Mouse (Mus musculus) embryo, embryonic 10.5 days (tissue): Measurements from ENCODE around the gene Cops8.
A peak's percentile ranks its signal among the peaks of the same experiment; 100 is the strongest.

Experiments used
- DNase-seq: peaks from one replicate; pipeline ENCODE4 v3.0.0-alpha.2; 2015; ENCODE audit warnings: low spot score

The Cops8 gene

DNA sequence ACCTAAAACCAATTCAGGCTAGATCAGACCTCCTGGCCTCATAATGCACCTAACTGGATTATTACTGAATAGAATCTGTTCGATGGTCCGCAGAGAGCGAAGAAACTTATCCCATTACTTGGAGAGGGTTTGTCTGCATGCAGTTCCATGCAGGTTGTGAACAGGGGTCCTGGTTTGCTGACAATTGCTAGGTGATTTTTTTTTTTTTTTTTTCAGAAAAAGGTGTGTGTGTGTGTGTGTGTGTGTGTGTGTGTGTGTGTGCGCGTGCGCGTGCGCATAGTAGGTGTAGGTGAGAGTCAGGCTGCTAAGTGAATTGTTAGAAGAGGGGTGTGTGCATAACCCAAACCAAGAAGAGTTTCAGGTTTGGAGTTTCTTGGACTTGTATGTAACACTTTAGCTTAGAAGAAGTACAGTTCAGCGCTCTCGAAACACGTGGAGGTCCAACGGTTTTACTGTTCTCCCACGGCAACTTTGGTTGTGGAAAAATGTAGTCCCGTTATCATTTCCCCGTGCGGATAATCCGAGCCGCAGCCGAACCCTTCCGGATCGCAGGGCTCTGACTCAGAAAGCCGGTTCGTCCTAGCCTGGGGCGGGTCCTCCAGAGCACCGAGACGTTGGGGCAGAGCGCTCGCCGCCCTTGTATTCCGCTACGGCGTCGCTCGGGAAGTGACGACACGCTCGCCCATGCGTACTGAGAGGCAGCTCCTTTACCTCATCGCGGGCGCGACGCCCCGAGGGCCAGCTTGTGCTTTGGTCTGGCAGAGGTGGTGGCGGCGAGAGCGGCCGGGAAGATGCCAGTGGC lies at the start of gene Cops8:
Gene Cops8, plus strand, starts transcription at position 223 of the 802 bp plus-strand sequence.
- peak; percentile 98 for DNase-seq

DNA sequence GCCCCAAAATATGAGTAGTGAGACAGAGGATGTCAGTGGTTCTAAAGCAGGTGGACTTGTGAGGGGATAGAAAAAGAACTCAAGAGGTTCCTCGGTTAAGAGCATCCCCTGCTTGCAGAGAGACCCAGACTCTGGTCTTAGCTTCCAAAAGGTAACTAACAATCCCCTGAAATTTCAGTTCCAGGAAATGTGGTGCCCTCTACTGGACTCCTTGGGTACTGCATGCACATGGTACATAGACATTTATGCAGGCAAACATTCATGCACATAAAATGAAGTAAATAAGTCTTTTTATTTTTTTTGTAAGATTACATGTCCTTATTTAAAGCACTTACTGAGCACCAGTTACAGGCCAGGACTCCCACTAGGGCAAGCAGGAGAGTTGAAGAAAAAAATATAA lies 45.6 kb upstream of the Cops8 start:
- DNase-seq = no peak

DNA sequence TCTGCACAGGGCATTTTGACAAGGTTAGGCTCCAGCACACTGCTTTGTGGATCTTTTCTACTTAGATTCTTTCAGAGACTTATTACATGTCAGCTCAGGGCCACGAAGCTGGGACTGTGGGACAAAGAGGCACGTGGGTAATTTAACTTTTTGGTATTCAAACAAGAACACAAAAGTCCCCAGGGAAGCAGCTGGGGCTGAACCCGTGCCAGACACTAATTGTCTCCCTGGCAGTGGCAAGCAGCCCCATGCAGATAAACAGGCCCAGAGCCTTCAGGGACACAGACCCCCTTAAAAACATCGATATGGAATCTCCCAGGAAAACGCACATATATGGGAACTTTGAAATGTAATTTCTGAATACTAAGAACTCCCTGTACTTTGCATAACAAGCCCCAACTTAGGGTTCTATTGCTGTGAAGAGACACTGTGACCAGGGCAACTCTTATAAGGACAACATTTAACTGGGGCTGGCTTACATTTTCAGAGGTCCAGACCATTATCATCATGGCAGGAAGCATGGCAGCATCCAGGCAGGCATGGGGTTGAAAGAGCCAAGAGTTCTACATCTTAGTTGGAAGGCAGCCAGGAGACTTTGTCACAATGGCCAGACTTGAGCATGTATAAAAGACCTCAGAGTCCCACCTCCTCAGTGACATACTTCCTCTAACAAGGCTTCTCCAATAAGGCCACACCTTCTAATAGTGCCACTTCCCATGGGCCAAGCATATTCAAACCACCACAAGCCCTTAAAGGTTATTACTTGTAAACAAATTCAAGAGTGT lies 41.6 kb upstream of the Cops8 start:
- no peak for DNase-seq

DNA sequence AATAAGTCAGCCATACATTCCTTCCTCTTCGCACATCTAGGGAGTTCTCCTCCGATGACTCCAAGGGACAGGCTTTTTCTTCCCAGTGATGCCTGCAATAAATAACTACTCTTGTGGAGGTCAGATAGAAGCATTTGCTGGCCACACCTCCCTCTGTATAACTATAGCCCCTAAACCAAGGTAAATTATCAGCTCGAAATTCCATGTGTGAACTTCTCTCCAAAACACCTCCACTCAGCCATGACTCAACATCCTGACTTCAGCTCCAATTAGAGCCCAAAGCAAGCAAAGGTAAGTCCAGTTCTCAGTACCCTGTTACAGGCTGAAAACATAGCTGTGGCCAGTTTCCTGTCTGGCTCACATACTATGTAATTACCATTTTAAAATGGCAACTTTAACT lies 38.8 kb upstream of the Cops8 start:
- no peak for DNase-seq

DNA sequence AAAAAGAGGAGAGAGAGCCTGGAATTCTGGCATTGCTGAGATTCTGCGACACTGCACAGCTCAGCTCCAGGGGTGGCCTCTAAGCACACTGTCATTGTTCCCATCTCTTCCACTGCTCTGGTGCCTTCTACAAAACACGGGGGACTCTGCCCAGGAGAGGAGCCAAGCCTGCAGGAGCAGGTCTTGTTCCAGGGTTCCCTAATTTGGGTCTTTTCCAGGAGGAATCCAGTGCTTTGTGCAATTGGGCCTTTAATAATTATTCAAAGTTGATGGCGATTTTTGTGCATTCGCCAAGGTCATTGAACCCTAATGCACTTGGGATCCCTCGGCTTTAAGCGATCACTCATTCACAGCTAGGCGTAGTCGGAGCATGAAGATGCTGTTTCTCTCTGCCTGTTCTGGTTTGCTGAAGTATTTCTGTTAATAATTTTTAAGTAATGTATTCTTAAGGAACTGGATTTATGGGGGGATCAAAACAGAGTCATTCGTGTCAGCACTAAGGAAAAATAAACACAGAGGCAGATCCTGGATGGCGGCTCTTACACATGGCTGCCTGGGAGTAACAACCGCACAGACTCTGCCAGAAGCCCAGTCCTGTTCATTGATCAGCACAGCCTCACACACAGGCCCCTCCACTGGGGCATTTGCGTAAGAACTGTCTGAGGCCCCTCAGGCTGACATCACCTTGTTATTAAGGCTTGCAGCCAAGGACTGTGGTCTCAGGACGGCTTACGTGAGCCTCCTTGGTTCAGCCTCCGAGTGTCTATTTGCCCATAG lies 35.9 kb upstream of the Cops8 start:
- no peak for DNase-seq

DNA sequence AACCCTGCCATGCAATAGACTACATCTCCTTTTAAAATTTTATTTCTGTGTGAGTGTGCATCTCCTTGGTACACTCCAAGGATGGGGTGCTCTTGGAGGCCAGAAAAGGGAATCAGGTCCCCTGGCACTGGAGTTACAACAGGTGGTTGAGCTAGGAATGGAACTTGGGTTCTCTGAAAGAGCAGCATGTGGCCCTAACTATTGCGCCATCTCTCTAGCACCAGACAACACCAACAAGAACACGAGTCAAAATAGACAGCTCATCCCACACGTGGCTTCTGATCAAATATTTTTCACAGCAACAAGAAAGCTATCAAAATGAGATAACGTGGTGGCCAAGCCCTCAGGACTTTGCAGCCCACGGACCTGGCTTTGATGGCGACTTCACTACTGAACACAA lies 28.9 kb upstream of the Cops8 start:
- no peak for DNase-seq

DNA sequence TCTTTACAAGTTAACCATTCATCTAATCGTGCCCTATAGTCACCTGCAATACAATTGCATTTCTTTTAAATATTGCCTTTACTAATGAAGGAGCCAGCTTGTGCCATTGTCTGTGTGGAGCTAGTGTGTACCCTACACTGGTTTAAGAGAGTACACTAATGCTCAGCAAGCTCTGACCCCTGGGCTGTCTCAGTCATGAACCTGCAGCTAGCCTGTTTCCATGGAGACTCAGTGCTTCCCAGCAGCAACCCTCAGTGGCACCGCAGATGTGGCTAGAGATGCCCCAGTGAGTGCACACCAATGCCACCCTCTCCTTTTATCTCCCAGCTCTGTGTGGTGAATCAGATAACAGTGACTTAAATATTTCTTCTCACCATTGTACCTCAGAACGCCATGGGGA lies 27.9 kb upstream of the Cops8 start:
- no peak for DNase-seq

DNA sequence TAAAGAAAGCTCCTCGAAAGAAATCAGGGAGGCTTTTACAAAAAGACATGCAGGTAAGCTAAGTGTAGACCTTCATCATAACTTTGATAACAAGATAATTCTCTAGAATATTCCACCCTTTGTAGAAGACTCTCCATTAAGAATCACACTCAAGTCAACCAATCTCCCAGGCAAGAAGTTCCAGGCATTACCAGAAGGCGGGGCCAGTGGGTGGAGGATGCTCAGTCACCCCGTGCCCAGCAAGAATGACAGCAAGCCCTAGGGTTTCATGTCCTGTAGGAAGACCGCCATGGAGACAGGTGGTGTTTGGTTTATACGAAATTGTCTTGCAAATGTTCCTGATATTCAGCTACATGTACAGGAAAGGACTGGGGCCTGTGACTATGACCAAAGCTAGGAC lies 25.4 kb upstream of the Cops8 start:
- no peak for DNase-seq

DNA sequence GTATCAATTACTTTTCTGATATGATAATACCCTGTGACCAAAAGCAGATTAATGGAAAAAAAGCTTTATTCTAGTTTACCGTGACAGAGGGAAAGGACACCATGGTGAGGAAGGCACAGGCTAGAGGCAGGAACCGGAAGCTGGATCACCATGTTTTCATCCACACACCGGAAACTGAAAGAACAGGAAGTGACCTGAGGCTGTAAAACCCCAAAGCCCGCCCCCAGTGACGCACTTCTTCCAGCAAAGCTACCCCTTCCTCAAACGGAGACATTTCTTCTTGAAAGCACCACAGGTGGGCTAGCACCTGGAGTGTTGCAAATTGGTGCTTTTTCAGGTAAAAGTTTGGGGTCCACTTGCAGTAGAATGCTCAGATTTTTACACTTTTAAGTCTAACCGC lies 20.1 kb upstream of the Cops8 start:
- no peak for DNase-seq

DNA sequence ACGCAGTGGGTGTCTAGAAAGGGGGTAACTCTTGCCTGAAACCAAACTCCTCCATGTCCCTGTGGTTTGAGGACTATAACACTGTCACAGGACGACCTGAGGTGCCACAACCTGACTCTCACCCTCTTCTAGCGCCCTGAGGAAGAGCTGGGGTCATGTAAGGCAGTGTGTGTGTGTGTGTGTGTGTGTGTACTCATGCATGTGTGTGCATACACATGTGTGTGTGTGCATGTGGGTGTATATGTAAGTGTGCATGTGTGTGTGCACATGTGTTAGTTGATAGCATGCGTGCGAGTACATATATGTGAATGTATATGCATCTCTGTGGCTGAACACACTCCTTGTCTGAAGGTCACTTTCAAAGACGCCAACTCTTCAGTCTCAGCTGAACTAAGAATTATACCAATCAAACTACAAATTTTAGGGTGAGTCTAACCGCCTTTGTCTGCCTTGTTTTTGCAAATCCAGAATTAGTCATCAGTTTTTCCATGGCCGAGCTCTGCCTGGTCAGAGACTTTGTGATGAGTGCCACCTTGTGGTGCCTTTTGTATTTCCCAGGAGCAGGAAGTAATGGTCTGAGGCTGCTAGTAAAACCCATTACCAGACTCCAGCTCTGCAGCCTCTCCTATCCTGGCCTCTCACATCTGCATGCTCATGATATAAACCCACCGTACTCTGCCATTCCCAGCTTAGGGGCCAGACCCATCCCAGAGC lies 14.6 kb upstream of the Cops8 start:
- peak; percentile 91 for DNase-seq

DNA sequence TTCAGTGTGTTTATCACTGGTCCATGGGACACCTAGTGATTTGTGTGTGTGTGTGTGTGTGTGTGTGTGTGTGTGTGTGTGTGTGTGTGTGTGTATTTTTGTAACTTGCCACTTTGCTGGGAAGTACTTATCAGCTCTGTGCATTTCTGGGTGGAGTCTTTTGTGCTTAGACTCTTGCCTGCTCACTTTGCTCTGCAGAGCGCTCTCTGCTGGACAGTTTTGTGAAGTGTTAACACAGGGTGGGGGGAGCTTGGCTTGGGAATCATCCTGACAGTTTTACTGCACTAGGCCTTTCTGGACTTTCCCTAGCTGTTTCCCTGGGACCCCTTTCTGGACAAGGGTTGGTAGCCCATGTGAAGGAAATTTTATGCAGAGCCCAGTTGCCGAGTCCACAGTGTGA lies 12.0 kb upstream of the Cops8 start:
- peak; percentile 89 for DNase-seq

DNA sequence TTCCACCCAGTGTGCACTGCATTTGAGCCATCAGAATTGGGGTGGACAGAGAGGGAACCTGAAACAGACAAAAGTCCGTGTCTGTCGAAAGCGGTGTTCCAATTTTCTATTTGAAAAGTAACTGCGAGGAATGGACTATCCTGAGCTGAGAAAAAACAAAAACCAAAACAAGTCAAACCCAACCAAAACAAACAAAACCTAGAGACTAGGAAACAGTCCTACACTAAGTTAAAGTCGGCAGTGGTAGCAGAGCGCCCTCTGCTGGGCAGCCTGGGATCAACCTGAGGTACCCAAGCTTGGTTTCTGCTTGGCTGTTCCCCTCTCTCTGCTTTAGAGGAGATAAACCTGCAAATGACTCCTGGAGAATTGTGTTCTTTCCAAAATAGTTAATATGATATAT lies 10.0 kb upstream of the Cops8 start:
- DNase-seq = peak; percentile 88

DNA sequence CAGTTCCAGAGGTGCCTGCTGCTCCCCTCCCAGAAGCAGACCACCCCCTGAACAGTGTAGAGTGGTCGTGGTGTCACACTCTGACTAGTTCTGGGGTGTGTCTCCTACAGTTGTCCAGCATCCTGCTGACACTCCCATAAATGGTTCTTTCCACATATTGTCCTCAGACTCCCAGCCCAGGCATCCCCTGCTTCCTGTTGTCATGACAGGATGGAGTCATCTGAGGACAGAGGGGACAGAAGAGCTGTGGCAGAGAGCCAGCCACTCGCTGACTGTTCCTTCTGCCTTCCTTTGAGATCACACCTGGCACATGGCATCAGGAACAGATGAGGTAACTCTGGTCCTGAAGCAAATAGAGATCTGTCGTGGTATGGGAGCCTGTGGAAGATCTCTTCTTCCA lies 3.6 kb upstream of the Cops8 start:
- DNase-seq = no peak

DNA sequence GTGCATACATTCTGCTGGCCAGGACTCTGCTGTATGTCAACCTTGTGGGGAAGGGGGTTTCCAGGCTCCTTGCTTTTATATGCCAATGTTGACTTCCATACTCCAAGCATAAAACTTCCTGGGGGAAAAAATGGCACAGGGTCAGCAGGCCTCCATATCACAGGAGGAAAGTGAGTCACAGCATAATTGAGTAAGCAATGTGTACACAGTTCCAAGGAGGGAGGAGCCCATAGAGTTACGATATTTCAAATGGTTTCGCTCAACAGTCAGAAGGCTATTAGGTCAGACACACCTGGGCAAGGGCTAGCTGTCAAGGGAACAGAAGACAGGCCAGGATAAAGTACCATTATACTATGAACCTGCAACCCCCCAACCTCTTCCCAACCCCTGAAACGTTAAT lies 1.7 kb upstream of the Cops8 start:
- no peak for DNase-seq

DNA sequence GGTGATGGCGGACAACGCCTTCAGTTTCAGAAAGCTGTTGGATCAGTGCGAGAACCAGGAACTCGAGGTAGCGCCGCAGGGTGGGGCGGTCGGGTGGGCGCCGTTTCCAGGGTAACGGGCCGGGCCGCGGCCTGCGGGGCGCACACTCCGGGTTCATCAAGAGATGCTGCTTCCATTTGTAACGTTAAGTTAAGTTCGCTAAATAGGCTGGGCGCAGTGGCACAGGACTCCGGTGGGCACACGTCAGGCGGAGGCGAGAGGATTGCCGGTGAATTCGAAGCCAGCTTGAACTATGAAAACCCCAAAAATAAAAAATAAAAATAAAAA lies 743 bp downstream of the Cops8 start:
- no peak for DNase-seq

DNA sequence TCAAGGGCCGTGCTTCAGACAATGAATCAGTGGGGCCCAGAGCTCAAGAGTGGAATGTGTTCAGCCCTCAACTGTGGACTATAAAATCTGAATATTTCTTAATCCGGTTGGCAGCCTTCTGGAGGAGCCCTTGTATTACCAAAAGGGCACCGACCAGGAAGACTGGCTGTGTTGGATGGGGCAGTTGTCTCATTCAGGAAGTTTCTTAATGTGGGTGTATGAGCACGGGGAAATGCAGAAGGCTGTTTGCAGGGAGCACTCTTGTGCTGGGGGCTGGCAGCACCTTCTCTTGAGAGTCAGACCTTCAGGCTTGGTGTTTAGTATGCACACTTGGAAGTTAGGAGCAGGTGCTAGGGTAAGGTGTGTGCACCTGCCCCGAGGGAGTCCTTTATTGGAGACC lies 6.6 kb downstream of the Cops8 start:
- DNase-seq = no peak

DNA sequence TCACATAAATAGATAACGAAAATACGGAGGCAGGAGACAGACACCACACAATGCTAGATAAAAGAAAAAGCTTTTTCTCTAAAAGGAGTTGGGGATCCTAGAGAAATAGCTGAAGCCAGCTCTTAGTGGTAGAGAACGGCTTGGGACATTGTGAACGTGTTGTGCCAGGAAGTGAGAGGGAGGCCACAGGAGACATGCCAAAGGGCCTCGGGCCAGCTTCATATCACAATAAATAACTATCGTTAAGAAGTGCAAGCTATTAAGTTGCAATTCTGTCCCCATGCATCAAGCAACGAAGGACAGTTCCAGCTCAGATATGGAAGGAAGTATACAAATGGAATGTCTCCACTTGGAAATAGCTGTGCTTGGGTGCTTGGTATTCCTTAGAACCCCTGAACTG lies 14.5 kb downstream of the Cops8 start:
- DNase-seq = no peak

DNA sequence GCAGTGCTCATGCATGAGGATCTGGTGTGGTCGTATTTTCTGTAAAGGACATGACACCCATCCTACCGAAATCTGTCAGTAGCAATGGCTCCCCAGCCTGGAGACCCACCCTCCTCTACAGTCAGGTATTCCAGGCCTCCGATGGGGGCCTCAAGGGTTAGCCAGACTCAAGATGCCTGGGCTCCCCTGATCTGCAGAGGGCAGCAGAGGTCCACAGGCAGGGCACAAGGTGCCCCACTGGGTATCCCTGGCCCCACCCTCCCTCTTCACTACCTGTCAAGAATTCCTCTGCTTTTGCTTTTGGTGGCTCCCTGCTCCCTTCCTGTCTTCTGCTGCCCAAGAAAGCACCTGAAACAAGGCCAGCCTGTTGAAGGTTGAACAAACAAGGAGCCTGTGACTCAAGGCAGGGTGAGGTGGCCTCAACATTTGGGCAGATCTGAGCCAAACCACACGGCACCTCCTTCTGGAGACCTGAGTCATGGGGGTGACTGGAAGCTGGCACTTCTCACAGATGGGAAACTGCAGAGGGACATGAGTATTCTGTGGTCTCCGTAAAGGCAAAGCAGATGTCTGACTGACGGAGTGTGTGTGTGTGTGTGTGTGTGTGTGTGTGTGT lies 30.7 kb downstream of the Cops8 start:
- no peak for DNase-seq

DNA sequence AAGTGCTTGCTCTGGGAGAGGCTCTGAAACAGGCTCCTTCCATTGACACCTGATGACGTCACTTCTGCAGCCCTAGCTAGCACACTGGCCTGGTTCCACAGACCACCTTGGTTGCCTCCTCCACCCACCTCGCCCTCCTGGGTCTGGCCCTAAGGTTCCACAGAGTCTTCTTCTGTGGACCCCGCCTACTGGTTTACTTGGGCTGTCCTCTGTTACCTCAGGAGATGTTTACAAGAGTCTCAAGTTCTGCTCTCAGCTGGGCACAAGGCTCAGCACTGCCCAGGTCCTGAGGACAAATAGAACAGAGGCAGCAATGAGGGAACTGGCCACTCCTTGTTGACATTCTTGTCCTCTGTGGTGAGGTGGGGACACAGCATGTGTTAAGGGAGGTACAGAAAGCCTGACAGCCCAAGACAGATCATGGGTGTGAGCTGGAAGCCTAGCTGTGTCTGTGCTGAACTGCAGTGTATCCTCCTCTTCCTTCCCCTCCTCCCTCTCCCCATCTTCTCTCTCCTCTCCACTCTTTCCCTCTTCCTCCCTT lies 31.5 kb downstream of the Cops8 start:
- DNase-seq = no peak

DNA sequence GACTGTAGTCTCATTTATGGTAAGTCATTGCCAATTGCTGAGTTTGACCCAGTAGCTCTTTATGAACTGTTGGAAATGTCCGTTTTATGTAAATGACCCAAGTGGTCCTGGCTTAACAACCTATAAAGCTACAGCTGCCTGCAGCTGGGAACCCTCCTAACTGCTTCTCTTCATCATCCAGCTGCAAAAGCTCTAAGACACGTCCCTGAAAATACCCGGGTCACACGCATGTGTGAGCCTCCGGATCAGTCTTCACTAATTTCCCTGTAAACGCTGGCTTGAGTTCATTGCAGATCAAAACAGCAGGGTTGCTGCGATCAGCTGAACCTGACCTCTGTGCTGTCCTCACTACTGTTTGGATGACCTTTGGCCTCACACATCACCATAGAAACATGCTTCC lies 35.6 kb downstream of the Cops8 start:
- DNase-seq = no peak

DNA sequence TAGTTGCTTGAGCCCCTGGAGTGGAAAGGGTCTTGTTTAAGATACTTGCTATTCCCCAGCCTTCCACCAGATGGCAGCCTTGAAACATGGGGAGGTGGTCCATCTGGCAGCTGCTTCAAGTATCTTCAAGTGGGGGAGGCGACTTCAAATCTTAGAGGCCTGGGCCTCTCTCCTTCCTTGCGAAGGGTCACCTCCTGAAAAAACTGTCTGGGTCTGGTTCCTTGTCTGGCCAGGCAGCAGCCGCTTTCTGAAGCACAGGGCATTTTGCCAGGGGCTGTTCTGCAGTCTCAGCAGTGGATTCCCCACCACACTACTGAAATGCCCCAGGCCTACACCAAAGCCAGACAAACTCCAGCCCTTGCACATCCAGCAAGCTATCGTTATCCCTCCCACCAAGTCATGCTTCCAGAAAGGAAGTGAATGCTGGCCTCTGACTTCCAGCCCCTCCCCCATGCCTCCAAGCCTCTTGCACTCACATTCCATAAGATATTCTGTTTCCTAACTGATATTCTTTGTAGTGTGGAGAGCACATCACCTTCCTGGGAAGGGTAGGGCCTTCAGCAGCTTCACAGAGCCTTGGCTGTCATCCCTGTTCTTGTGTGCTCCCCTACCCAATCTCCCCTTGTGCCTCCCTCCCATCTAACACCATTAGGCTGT lies 48.1 kb downstream of the Cops8 start:
- peak; percentile 90 for DNase-seq
